Mouse (Mus musculus) cortical plate, adult 2 months (tissue): ENCODE data around the gene Gm6309. TPM values are rescaled to one million over a fixed set of nuclear protein-coding genes. Genes with fewer than 3 reads are reported as not detected.
"Not testable (repeated sequence)": the region's sequence is repeated elsewhere in the genome, so short reads cannot be mapped to it uniquely, and the experiment has no call there.

Experiments
- H3K27ac ChIP-seq: fragments of 200-500 bp; 2 replicates; pipeline ENCODE4 v1.5.1; 2012; ENCODE audit warnings: low read length, control low read depth, inconsistent platforms; ENCODE audit not compliant: insufficient read depth
- H3K4me1 ChIP-seq: fragments of 200-500 bp; 2 replicates; pipeline ENCODE4 v1.6.1; 2011; ENCODE audit warnings: low read length; ENCODE audit not compliant: control insufficient read depth, insufficient read depth
- H3K4me3 ChIP-seq: fragments of 200-500 bp; 2 replicates; pipeline ENCODE4 v1.5.1; 2011; ENCODE audit warnings: mild to moderate bottlenecking, low read length, control low read depth; ENCODE audit not compliant: insufficient read depth
- CTCF ChIP-seq: fragments of 200-500 bp; IDR thresholded peaks from 2 replicates; pipeline ENCODE4 v1.5.1; 2011; ENCODE audit warnings: mild to moderate bottlenecking, control low read depth, low read length; ENCODE audit not compliant: insufficient read depth; ENCODE audit errors: extremely low read depth
- POLR2A ChIP-seq: fragments of 200-500 bp; IDR thresholded peaks from 2 replicates; pipeline ENCODE4 v1.6.1; 2011; ENCODE audit warnings: mild to moderate bottlenecking, low read length, control low read depth; ENCODE audit not compliant: insufficient read depth; ENCODE audit errors: extremely low read depth
- polyA plus RNA-seq: library from polyadenylated mRNA; depleted of rRNA; stranded (reverse); fragments of >200 nt; gene quantifications from 2 replicates; pipeline ENCODE4 v1.2.3, GENCODE M21; 2012; rRNA removed

Gene Gm6309
- polyA plus RNA-seq, 1 experiment: not detected

DNA sequence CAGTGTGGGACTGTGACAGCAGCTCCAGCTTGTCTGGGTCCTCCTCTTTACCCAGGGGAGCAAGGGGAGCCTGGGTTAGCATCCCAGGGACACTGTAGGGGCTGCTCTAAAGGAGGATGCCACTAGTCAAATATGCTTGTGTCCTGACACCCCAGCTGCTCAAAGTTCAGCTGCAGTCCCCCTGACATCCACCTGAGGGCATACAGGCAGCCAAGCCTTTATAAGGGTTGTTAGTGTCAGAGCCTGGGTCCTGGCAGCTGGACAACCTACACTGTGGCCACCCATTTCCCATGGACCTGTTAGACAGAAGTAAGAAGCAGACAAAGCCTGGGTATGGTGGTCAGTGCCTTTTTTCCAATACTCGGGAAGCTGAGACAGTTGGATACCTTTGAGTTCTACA lies 17.6 kb upstream of the Gm6309 start:
- TF ChIP-seq CTCF (no peak), POLR2A (no peak)
- H3K4me3 ChIP-seq: no peak overlapping the region
- H3K27ac ChIP-seq: no peak overlapping the region
- no peaks in the 10 kb centered on the region for H3K4me1 ChIP-seq

DNA sequence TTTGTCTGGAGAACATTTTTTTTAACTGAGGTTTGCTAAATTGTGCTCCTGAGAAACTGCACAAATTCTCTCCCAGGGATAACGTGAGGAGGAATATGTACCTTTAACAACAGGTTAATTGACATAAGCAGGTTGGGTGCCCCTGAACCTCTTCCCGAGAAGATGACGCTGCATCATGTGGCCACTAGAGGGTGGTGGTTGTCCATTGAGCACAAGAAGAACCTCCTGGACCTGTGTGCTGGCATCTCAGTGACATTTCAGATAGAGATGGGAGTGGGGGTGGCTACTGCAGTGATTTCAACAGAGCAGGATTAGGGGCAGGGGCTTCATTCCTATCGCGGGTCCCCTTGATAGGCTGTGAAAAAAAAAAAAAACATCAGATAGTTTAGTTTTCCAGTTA lies 16.9 kb upstream of the Gm6309 start:
- H3K4me1 ChIP-seq, H3K27ac ChIP-seq, H3K4me3 ChIP-seq: not testable (repeated sequence)
- peak; percentile 70 for TF ChIP-seq CTCF

DNA sequence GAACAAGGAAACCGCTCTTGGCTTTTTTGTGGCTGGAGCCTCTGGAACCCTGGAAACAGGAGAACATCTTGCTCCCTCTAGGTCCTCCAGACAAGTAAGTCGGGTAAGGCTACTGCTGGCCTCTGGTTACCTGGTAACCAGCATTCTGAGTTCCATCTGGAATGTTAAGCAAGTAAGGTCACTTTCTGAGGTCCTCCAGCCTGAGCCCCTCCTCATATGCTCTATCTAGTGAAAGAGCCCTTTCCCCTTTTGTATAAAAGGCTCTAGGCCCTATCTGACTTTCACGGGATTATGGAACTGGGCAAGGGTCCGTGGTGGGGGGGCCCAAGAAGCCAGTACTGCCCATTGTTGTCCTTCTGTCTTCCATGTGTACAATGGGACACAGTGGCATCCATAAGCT lies 14.7 kb upstream of the Gm6309 start, which contains the start of gene 1700001J03Rik:
Gene 1700001J03Rik, minus strand, starts transcription at position 101 of the 400 bp plus-strand sequence.
- H3K4me1 ChIP-seq: not testable (repeated sequence)

DNA sequence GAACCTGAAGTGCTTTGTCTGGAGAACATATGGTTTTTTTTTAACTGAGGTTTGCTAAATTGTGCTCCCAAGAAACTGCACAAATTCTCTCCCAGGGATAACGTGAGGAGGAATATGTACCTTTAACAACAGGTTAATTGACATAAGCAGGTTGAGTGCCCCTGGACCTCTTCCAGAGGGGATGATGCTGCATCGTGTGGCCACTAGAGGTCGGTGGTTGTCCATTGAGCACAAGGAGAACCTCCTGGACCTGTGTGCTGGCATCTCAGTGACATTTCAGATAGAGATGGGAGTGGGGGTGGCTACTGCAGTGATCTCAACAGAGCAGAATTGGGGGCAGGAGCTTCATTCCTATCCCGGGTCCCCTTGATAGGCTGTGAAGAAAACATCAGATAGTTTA lies 2.2 kb upstream of the Gm6309 start:
- 0 out of 2 replicates have a peak, but pooled peaks have one; percentile 5 for TF ChIP-seq CTCF
- not testable (repeated sequence) for H3K4me1 ChIP-seq, H3K4me3 ChIP-seq, H3K27ac ChIP-seq

More for the DNA sequence above, 14.7 kb upstream of the Gm6309 start, which contains the start of gene 1700001J03Rik:
- not testable (repeated sequence) for H3K4me3 ChIP-seq, H3K27ac ChIP-seq

- H3K27ac ChIP-seq, H3K4me1 ChIP-seq, H3K4me3 ChIP-seq: not testable (repeated sequence)
Observed at GRCm38 (mm10) chr5:146160439-146160838, 10.1 kb downstream of the Gm6309 start, which contains the start of gene Gm5565. Gene Gm5565, minus strand, starts transcription at chr5:146160539.

GRCm38 (mm10) chr5:146158326-146158725 lies 12.2 kb downstream of the Gm6309 start:
- not testable (repeated sequence) for H3K4me3 ChIP-seq, H3K4me1 ChIP-seq, H3K27ac ChIP-seq

- H3K4me1 ChIP-seq: no peaks in the 10 kb centered on the region
- no peak overlapping the region for H3K27ac ChIP-seq
- no peak overlapping the region for H3K4me3 ChIP-seq
- TF ChIP-seq CTCF: no peak
- TF ChIP-seq POLR2A: no peak
Observed at GRCm38 (mm10) chr5:146150454-146150853, 20.1 kb downstream of the Gm6309 start.

DNA sequence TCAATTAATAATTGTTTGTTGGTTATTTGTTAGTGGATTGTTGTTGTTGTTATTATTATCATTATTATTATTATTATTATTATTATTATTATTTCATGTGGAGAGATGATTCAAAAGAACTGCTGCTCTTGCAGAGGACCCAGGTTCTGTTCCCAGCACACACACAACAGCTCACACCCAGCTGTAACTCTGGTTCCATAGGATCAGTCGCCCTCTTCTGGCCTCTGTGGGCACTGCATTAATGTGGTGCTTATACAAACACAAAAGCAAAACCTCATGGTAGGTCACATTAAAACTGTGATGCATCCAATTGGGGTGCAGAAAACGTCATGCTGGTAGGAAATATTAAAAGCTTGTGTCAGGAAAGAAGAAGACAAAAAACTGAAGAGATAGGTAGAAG lies 22.6 kb downstream of the Gm6309 start:
- TF ChIP-seq CTCF: no peak
- no peak for TF ChIP-seq POLR2A
- Histone ChIP-seq H3K4me1 (no peaks in the 10 kb centered on the region), H3K27ac (no peak overlapping the region)

More for the DNA sequence above, 22.6 kb downstream of the Gm6309 start:
- H3K4me3 ChIP-seq: no peak overlapping the region

Other genes starting within 250 kb of the Gm6309 start
- gene Cyp3a25, start 161.1 kb downstream of the Gm6309 start, polyA plus RNA-seq: not detected in 2 replicates
- gene Cyp3a59, start 91.5 kb downstream of the Gm6309 start, polyA plus RNA-seq: not detected in 2 replicates
- not detected in 2 replicates for gene Gm5565, start 10.2 kb downstream of the Gm6309 start, polyA plus RNA-seq
- 0.71 and 1.1 TPM in 2 replicates for gene 1700001J03Rik, start 14.6 kb upstream of the Gm6309 start, polyA plus RNA-seq
- 47.5 and 51.1 TPM in 2 replicates for gene Rnf6, start 50.8 kb upstream of the Gm6309 start, polyA plus RNA-seq
- gene Cdk8, start 60.5 kb upstream of the Gm6309 start, polyA plus RNA-seq: 33.7 and 35.8 TPM in 2 replicates
- 59.9 and 61.7 TPM in 2 replicates for gene Wasf3, start 214.3 kb upstream of the Gm6309 start, polyA plus RNA-seq